ENCODE assay signal across 8 mouse cellular contexts in genomic region chr6:142752331-142753246, GRCm38 (mm10). TPM values are rescaled to one million over a fixed set of nuclear protein-coding genes. Genes with fewer than 3 reads are reported as not detected.
A peak's percentile ranks its signal among the peaks of the same experiment; 100 is the strongest.
DNase-seq lines count a peak whose midpoint lies in the region.
"Had no signal": no experiment of that assay in that cellular context is flagged by ENCODE, and none has a peak within 500 bp of the region (broad histone marks: within the 10 kb centered on the region; RNA-seq: fewer than 3 reads in every experiment).

No protein-coding gene starts in this region.

- DNase-seq in CD4-positive helper T cell, adult 2 months (ENCODE audit: low read depth, low spot score), result peak; percentile 79
- DNase-seq in ES-CJ7 (ENCODE audit: low read depth, low spot score) (peak; percentile 92), liver (peak; percentile 38)
- DNase-seq in naive thymus-derived CD4-positive, alpha-beta T cell, adult 2 months (ENCODE audit: low read depth), result peak; percentile 81
- DNase-seq in right cerebral cortex, postnatal 10 days (ENCODE audit: low spot score in 2 of 2), result no peak
- DNase-seq in left cerebral cortex, adult 18-20 months (ENCODE audit: low spot score in 2 of 2), result no peak
- no peak for DNase-seq in embryo, embryonic 11 days
- DNase-seq: adrenal gland, postnatal 25 days had no signal

RNA-seq across cellular contexts. Expression of gene Cmas, which starts 3.9 kb away (rescaled TPM):
- 100 to 1,000 TPM; 115 to 116 TPM for total RNA-seq in left cerebral cortex, adult 18-20 months (2021)

RNA-seq across cellular contexts. Expression of gene Abcc9, which starts 50.5 kb away (rescaled TPM):
- 1 to 10 TPM; 3.0 to 4.7 TPM for total RNA-seq in left cerebral cortex, adult 18-20 months (2021)

RNA-seq across cellular contexts. Expression of gene Sult6b2, which starts 51.7 kb away (rescaled TPM):
- total RNA-seq in left cerebral cortex, adult 18-20 months (2021), result not detected
- total RNA-seq: adrenal gland, postnatal 25 days had no signal

Comparison
In these comparisons a context has a peak if more than half of its experiments do, and no peak if none do; other contexts are left out.
1. DNase-seq: peak in CD4-positive helper T cell, adult 2 months (single experiment), ES-CJ7 (single experiment), liver (single experiment) and naive thymus-derived CD4-positive, alpha-beta T cell, adult 2 months (single experiment); none in right cerebral cortex, postnatal 10 days (0 of 2), left cerebral cortex, adult 18-20 months (0 of 2) and embryo, embryonic 11 days (single experiment).